Mouse (Mus musculus) limb, embryonic 13.5 days (tissue): Measurements from ENCODE around the gene Irx3. TPM values are rescaled to one million over a fixed set of nuclear protein-coding genes. Genes with fewer than 3 reads are reported as not detected.

ENCODE experiments used
- ATAC-seq: fragments of 200-750 bp; cut with Nextera tagmentation; 2 replicates; pipeline ENCODE4 v1.8.0; 2017; ENCODE audit warnings: low read depth, moderate number of reproducible peaks, moderate TSS enrichment; ENCODE audit not compliant: low FRiP score
- H3K27ac ChIP-seq: fragments of 300-500 bp; sonication (generic); 2 replicates; pipeline ENCODE4 v1.5.1; 2015; ENCODE audit warnings: inconsistent platforms, mild to moderate bottlenecking, moderate library complexity
- H3K27me3 ChIP-seq: fragments of 300-500 bp; sonication (generic); 2 replicates; pipeline ENCODE4 v1.6.1; 2015; ENCODE audit warnings: mild to moderate bottlenecking, inconsistent platforms
- H3K36me3 ChIP-seq: fragments of 300-500 bp; sonication (generic); 2 replicates; pipeline ENCODE4 v1.6.1; 2015; ENCODE audit warnings: inconsistent platforms, mild to moderate bottlenecking, moderate library complexity
- H3K4me1 ChIP-seq: fragments of 300-500 bp; sonication (generic); 2 replicates; pipeline ENCODE4 v1.6.1; 2015; ENCODE audit warnings: inconsistent platforms
- H3K4me2 ChIP-seq: fragments of 300-500 bp; sonication (generic); replicated peaks from 2 replicates; pipeline ENCODE4 v1.6.1; 2015; ENCODE audit warnings: inconsistent platforms, mild to moderate bottlenecking, moderate library complexity
- H3K4me3 ChIP-seq: fragments of 300-500 bp; sonication (generic); 2 replicates; pipeline ENCODE4 v1.5.1; 2015; ENCODE audit warnings: moderate library complexity, mild to moderate bottlenecking, inconsistent platforms
- H3K9ac ChIP-seq: fragments of 300-500 bp; sonication (generic); 2 replicates; pipeline ENCODE4 v1.6.1; 2015; ENCODE audit warnings: mild to moderate bottlenecking, inconsistent platforms
- H3K9me3 ChIP-seq: fragments of 300-500 bp; sonication (generic); 2 replicates; pipeline ENCODE4 v1.6.1; 2016; ENCODE audit warnings: inconsistent platforms
- WGBS: fragments of 180-500 bp; shearing (Covaris S2); methylation state at CpG from one replicate; pipeline ENCODE4 v1.1.7; 2015; 5-methylcytosine and 5-hydroxymethylcytosine counted together
- polyA plus RNA-seq: library from polyadenylated mRNA; unstranded; fragments of >200 nt; fragmentation: Nextera tagmentation; extraction: Ambion mirVana; gene quantifications from 2 replicates; pipeline ENCODE4 v1.2.1, GENCODE M21; 2015

Gene Irx3
- polyA plus RNA-seq, 1 experiment from 2014 or later = 12.1 TPM

- no peaks in the 10 kb centered on the region for H3K36me3 ChIP-seq
- H3K4me3 ChIP-seq = peak overlapping the region; percentile 59
- peaks cover 54% of the 10 kb centered on the region for H3K4me1 ChIP-seq
- WGBS = under 1% methylated on average over 88 of the region's 89 CpGs
- H3K4me2 ChIP-seq = peak overlapping the region; percentile 83
- H3K27ac ChIP-seq = no peak overlapping the region
- H3K27me3 ChIP-seq = peaks cover 97% of the 10 kb centered on the region
- no peaks in the 10 kb centered on the region for H3K9me3 ChIP-seq
- no peak for ATAC-seq
- peak overlapping the region; percentile 74 for H3K9ac ChIP-seq
These were observed 2.0 kb downstream of the Irx3 start for GRCm38 (mm10) chr8:91799681-91800522.

GRCm38 (mm10) chr8:91799016-91799581 lies 2.8 kb downstream of the Irx3 start:
- ATAC-seq = no peak
- H3K9me3 ChIP-seq = no peaks in the 10 kb centered on the region

GRCm38 (mm10) chr8:91797626-91798271 lies 4.1 kb downstream of the Irx3 start:
- peaks cover 97% of the 10 kb centered on the region for H3K27me3 ChIP-seq
- no peak overlapping the region for H3K27ac ChIP-seq
- WGBS = 2% methylated on average over 35 of the region's 35 CpGs
- H3K4me3 ChIP-seq = peak overlapping the region; percentile 39
- peak overlapping the region; percentile 83 for H3K4me2 ChIP-seq
- no peaks in the 10 kb centered on the region for H3K9me3 ChIP-seq
- H3K9ac ChIP-seq = 0 out of 2 replicates have a peak overlapping the region, but pooled peaks have one; percentile 31
- peak; percentile 6; the same call in 1 of the 2 replicates for ATAC-seq
- no peaks in the 10 kb centered on the region for H3K36me3 ChIP-seq
- H3K4me1 ChIP-seq = peaks cover 43% of the 10 kb centered on the region

More at GRCm38 (mm10) chr8:91799016-91799581, 2.8 kb downstream of the Irx3 start:
- Histone ChIP-seq H3K4me2 (peak overlapping the region; percentile 83), H3K27ac (no peak overlapping the region), H3K4me1 (peaks cover 48% of the 10 kb centered on the region), H3K27me3 (peaks cover 97% of the 10 kb centered on the region), H3K4me3 (peak overlapping the region; percentile 59), H3K36me3 (no peaks in the 10 kb centered on the region), H3K9ac (peak overlapping the region; percentile 74)
- 13% methylated on average over 16 of the region's 16 CpGs for WGBS

- Histone ChIP-seq H3K27me3 (peaks cover 93% of the 10 kb centered on the region), H3K4me3 (no peak overlapping the region), H3K4me2 (no peak overlapping the region), H3K27ac (no peak overlapping the region), H3K36me3 (no peaks in the 10 kb centered on the region), H3K9ac (no peak overlapping the region), H3K4me1 (peaks cover 10% of the 10 kb centered on the region; the same call in 1 of the 2 replicates), H3K9me3 (no peaks in the 10 kb centered on the region; the same call in 1 of the 2 replicates)
- WGBS = 16% methylated on average over 6 of the region's 6 CpGs
- ATAC-seq = no peak
These were observed 8.0 kb downstream of the Irx3 start for GRCm38 (mm10) chr8:91793846-91794245.

- Histone ChIP-seq H3K27ac (no peak overlapping the region), H3K27me3 (peaks cover 79% of the 10 kb centered on the region), H3K9me3 (peaks cover 4% of the 10 kb centered on the region; the same call in 1 of the 2 replicates), H3K4me2 (no peak overlapping the region), H3K9ac (no peak overlapping the region), H3K36me3 (no peaks in the 10 kb centered on the region), H3K4me1 (no peaks in the 10 kb centered on the region), H3K4me3 (no peak overlapping the region)
- ATAC-seq = no peak
- 85% methylated on average over 9 of the region's 9 CpGs for WGBS
These were observed 14.5 kb downstream of the Irx3 start for GRCm38 (mm10) chr8:91787194-91787895.

DNA sequence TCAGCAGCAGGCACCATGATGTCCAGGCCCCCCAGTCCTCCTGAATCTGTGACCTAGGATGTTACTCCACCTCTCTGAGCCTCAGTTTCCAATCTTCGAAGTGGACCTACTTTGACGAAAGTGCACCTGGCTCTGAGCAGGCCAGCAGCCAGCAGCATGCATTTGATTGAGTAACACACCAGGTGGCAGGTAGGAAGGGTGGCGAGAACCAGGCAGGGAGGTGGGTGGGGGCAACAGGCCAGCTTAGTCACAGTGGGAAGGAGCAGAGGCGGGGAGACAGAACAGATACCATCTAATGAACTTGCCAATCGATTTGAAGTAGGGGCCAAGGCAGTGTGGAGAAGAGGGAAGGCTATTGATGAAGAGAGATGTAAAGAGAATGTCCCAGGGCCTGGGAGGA lies 18.9 kb downstream of the Irx3 start:
- no peaks in the 10 kb centered on the region for H3K36me3 ChIP-seq
- no peak overlapping the region for H3K4me3 ChIP-seq
- peaks cover 1% of the 10 kb centered on the region; the same call in 1 of the 2 replicates for H3K9me3 ChIP-seq
- no peak for ATAC-seq
- no peak overlapping the region for H3K4me2 ChIP-seq
- 77% methylated on average over 5 of the region's 5 CpGs for WGBS
- H3K27me3 ChIP-seq = peaks cover 75% of the 10 kb centered on the region
- no peak overlapping the region for H3K9ac ChIP-seq
- no peak overlapping the region for H3K27ac ChIP-seq
- H3K4me1 ChIP-seq = no peaks in the 10 kb centered on the region

- Histone ChIP-seq H3K9ac (no peak overlapping the region), H3K36me3 (no peaks in the 10 kb centered on the region), H3K4me3 (no peak overlapping the region), H3K27ac (no peak overlapping the region), H3K27me3 (peaks cover 75% of the 10 kb centered on the region), H3K4me2 (no peak overlapping the region), H3K4me1 (no peaks in the 10 kb centered on the region), H3K9me3 (no peaks in the 10 kb centered on the region)
- ATAC-seq = no peak
- 78% methylated on average over 7 of the region's 7 CpGs for WGBS
These were observed 19.7 kb downstream of the Irx3 start for GRCm38 (mm10) chr8:91782201-91782600.

DNA sequence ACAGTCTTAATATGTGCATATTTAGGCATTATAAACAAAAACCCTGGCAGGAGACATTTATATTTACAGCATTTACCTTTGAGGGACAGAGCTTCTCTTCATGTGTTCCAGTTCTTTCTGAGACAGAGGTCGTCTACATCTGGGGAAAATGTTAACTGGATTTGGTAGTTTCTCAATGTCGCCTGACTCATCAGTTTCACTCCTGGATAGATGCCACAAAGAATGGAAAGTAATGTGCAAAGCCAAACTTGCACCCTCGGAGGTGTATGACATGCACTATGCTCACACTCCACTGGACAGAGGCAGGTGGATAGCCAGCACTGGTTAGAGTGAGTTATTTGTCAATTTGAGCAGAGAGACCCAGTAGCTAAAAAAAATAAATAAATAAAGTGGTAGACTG lies 21.2 kb downstream of the Irx3 start:
- Histone ChIP-seq H3K4me3 (no peak overlapping the region), H3K9ac (no peak overlapping the region), H3K36me3 (no peaks in the 10 kb centered on the region), H3K9me3 (no peaks in the 10 kb centered on the region), H3K4me2 (no peak overlapping the region), H3K27me3 (peaks cover 83% of the 10 kb centered on the region), H3K4me1 (peaks cover 5% of the 10 kb centered on the region; the same call in 1 of the 2 replicates), H3K27ac (no peak overlapping the region)
- WGBS = 64% methylated on average over 3 of the region's 3 CpGs
- ATAC-seq = no peak

- H3K4me1 ChIP-seq = peaks cover 19% of the 10 kb centered on the region
- no peak overlapping the region for H3K4me2 ChIP-seq
- no peak overlapping the region for H3K4me3 ChIP-seq
- H3K27ac ChIP-seq = no peak overlapping the region
- no peaks in the 10 kb centered on the region for H3K9me3 ChIP-seq
- peaks cover 30% of the 10 kb centered on the region for H3K27me3 ChIP-seq
- WGBS = 47% methylated on average over 6 of the region's 6 CpGs
- H3K9ac ChIP-seq = no peak overlapping the region
- no peak for ATAC-seq
- no peaks in the 10 kb centered on the region for H3K36me3 ChIP-seq
These were observed 33.0 kb downstream of the Irx3 start for GRCm38 (mm10) chr8:91768857-91769256.

- H3K9ac ChIP-seq = no peak overlapping the region
- H3K9me3 ChIP-seq = no peaks in the 10 kb centered on the region
- no peak overlapping the region for H3K4me2 ChIP-seq
- 56% methylated on average over 8 of the region's 8 CpGs for WGBS
- ATAC-seq = no peak
- H3K27me3 ChIP-seq = peaks cover 48% of the 10 kb centered on the region
- H3K4me3 ChIP-seq = no peak overlapping the region
- H3K4me1 ChIP-seq = peaks cover 19% of the 10 kb centered on the region
- no peak overlapping the region for H3K27ac ChIP-seq
- H3K36me3 ChIP-seq = no peaks in the 10 kb centered on the region
These were observed 36.3 kb downstream of the Irx3 start for GRCm38 (mm10) chr8:91765411-91766034.

GRCm38 (mm10) chr8:91755566-91755965 lies 46.3 kb downstream of the Irx3 start:
- Histone ChIP-seq H3K4me3 (no peak overlapping the region), H3K27ac (no peak overlapping the region), H3K4me1 (peaks cover 10% of the 10 kb centered on the region), H3K4me2 (no peak overlapping the region), H3K9ac (no peak overlapping the region), H3K9me3 (no peaks in the 10 kb centered on the region), H3K27me3 (peaks cover 44% of the 10 kb centered on the region), H3K36me3 (no peaks in the 10 kb centered on the region)
- no peak for ATAC-seq
- WGBS = 82% methylated on average over 7 of the region's 7 CpGs
